Mouse (Mus musculus) cerebellum, adult 8-10 months (tissue): ENCODE results near the gene Cntnap2.

Experiments
- DNase-seq: peaks from one replicate; pipeline ENCODE4 v3.0.0; 2022

Gene Cntnap2

GRCm38 (mm10) chr6:45059091-45059490 is at the start of gene Cntnap2:
Gene Cntnap2, plus strand, starts transcription at chr6:45059357.
- DNase-seq, result peak; percentile 57

DNA sequence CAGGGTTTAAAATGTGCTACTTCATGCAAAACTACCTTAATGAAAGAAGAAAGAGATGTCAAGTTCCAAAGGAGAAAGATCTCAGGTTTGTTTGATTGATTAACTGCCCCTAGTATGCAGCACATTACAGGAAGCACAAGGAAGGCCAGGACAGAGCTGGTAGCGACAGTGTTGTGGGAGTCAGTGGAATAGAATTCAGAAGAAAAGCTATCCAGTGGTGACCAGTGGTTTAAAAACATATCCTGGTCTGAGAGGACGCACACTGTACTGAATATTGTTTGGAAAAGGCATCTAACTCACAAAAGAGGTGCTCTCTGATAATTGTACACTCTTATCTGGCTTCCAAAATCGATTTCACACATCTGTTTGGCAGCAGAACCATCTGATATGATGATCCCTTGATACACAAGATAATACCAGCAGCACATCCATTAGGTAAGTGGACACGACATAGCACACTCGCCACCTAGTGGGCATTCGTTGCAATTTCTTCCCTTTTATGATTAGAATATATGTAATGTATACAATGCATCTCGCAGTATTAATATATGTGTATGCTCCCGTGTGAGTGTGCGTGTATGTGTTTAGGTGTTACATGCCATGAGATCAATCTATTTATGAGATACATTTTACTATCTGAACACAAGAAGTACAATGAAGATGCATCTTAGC is 33.0 kb upstream of the Cntnap2 start:
- peak; percentile 55 for DNase-seq

- DNase-seq, result no peak
Measured at GRCm38 (mm10) chr6:45039454-45039853, 19.7 kb upstream of the Cntnap2 start.

- DNase-seq, result peak; percentile 76
Measured at GRCm38 (mm10) chr6:45059556-45060471, 657 bp downstream of the Cntnap2 start.

GRCm38 (mm10) chr6:45062214-45062997 is 3.2 kb downstream of the Cntnap2 start:
- no peak for DNase-seq

DNA sequence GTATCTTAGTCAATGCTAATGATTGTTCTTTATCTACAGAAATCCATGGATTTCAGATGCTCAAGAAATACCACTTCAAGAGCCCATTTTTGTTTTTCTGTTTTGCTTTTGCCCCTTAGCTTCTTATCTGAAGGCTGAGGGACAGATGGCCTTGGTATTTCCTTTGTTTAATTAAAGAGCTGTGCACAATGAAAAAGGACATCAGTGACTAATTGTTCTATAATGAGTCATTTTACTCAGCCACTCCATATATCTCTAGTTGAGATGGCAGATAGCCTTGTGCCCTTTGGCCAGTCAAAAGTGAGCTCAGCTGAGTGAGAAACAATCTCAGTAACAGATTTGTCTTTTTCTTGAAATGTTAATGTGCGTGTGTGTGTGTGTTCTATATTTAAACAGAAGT is 29.1 kb downstream of the Cntnap2 start:
- DNase-seq, result no peak

DNA sequence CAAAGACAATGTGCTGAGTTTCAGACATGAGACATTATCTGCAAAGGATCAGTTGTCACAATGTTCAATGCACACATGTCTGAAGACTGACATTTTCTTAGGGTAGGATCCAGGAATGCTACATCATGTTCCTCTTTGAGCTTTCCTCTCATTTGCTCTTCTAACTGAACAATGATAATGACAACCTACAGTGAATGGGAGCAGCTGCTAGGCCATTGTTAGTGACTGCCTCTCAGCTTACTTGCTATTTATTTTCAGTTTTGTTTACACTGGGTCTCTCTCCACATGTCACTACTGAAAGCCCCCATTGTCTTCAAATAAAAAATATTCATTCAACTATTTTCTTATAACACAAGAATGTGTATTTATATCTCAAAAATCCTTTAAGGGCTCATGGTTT is 54.5 kb downstream of the Cntnap2 start:
- DNase-seq, result no peak

GRCm38 (mm10) chr6:45144882-45145281 is 85.7 kb downstream of the Cntnap2 start:
- no peak for DNase-seq

DNA sequence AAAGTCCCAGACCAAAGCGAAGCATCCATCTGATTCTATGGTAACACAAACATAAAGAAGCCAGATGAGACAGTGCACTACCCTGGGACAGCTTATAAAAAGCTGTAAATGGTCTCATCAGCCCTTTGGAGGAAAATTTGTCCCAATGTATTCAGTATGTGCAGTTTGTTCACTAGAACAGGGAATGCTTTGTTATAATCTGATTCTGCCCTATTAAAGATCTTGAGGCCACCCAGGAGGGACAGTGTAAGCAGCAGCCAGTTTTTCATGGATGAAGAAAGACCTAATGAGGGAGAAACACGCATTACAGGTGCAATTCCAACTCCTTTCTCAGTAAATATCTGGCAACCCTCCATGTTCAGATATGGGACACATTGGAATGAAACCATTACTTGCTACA is 145.9 kb downstream of the Cntnap2 start:
- DNase-seq, result no peak

GRCm38 (mm10) chr6:45214330-45214729 is 155.2 kb downstream of the Cntnap2 start:
- no peak for DNase-seq

GRCm38 (mm10) chr6:45229002-45229401 is 169.8 kb downstream of the Cntnap2 start:
- no peak for DNase-seq

DNA sequence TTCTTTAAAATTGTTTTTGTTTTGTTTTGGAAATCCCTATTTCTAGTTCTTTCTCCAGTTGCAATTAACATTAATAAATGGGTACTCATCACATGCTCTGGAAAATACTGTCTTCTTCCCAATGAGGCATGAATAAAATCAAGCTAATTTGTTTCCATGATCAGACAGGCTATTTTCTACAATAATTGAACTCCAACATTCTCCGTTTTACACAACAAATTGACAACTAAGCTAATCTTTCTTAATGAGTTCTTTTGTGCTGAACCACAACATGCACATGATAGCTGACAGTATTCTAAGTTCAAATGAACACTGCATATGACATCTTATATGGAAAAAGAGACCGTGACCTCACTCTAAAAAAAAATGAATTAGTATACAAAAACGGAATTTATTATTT is 173.4 kb downstream of the Cntnap2 start:
- no peak for DNase-seq

DNA sequence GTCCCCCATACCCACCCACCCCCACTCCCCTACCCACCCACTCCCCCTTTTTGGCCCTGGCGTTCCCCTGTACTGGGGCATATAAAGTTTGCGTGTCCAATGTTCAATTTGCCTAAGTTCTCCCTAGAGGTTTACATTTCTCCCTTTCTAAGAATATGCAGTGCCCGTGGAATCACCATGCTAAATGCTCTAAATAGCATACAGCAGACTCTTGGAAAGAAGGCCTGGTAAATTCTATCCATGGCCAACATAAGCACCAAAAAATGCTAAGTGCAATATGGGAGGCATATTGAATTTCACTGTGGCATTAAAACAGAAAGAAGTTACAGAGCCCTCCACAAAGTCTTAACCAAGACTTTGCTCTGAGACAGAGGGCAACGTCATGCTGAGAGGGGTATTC is 177.4 kb downstream of the Cntnap2 start:
- no peak for DNase-seq

DNA sequence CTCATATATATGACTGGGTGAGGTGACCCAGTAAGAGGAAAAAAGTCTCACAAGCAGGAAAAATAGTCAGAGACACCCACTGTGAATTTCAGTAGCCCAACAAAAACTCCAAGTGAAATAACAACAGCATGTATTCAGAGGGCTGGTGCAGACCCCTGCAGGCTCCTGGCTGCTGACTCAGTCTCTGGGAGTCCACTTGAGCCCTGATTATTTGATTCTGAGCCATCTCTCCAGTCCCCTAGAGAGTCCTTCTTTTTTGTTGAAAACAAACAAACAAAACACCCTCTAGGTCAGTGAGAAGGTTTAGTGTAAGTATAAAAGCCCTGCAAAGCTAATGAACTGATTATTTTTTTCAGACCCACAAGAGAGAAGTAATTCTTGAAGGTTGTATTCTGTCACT is 179.0 kb downstream of the Cntnap2 start:
- no peak for DNase-seq

DNA sequence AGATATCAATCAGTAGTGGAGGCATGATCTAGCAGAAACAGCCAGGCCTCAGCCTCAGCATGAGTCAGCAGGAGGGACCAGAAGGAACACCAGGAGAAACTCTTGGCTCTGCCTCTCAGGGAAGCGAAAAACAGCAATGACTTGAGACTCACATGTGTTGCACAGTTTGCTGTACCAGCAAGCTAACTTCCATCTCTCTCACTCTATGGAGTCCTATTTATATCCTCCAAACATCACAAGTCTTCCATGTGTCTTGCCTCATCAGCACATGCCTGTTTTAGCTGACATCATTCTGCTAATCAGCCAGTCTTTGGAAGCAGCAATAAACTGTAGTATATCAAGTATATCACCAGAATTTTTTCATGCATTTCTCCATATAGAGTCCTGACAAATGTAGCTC is 182.1 kb downstream of the Cntnap2 start:
- DNase-seq, result no peak

DNA sequence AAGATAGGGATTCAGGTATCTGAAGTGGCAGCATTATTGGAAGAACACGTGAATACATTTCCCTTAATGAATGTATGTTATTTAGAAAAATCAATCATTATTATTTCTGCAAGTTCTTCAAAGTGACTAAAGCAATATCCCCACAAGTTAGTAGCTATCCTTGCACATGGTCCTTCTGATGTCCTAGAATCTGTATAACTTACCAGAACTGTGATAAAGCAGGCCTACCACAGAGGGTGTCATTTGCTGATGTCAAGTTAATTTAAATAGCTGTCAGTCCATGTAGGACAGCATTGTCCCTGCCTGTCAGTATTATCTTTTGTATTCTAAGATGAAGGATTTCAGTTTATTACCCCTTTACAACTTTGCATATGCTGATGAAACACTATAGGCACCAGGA is 185.5 kb downstream of the Cntnap2 start:
- no peak for DNase-seq

DNA sequence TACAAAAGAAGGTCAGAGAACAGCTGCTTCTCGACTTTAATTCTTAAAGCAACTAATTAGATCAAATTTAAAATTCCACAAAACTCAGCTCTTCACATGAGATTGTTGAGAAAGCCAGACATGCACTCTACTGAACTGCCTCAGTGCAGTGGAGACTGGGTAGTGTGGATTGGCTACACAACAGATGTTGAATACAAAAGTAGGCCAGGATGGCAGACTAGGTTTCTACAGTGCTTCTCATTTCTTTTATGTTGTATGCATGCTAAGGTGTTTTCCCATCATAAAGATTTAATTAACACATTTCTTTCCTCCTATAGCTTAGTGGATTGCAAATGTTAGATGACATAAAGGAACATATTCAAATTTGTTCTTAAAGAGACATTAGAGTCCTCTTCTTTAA is 198.9 kb downstream of the Cntnap2 start:
- no peak for DNase-seq

DNA sequence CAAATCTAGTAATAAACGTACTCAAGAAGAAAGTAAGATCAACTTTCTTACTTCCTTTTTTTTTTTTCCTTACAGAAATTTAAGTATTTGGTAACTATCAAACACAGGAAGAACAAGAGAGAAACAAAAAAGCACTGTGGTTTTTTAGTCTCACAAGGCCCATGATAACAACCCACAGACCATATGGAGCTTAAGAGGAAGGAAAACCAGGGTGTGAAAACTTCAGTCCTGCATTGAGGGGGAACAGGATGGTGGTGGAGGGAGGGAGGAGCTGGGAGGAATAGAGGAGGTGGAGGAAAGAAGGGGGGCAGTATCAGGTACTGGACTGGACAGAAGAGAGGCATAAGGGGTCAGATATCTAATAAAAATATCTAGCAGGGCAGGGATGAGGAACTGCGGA is 212.4 kb downstream of the Cntnap2 start:
- no peak for DNase-seq

DNA sequence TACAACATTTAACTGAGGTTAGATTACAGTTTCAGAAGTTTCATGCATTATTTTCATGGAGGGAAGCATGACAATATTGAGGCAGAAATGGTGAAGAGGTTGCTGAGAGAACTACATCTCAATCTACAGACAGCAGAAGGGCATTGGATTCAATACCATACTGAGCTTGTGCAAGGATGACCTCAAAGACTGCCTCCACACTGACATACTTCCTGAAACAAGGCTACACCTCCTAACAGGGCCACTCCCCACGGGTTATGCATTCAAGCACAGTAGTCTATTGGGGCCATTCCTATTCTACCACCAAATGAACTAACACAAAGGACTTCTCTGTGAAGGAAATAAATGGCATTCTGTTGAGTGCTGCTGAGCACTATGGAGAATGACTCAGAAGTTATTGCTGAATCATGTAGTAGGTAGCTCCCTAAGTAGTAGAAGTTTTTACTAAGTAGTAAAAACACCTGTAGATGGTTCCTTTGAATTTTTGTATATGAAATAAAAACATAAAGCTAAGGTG is 214.2 kb downstream of the Cntnap2 start:
- DNase-seq, result no peak

DNA sequence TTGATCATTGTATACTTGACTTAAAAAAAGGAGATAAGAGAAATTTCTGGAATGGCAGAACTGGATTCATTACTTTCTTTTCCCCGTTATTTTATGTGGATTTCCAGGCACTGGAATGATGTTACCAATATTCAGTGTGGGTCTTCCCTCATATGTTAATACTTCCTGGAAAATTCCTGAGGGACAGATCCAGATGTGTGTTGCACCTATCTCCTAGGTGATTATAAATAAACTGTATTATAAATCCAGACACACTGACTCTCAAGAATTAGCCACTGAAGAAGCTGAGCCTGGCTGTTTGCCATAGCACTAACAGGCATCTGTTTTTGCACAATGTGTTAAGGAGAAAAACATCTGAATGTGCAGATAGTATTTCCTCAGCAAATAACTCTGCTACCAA is 231.0 kb downstream of the Cntnap2 start:
- no peak for DNase-seq

- DNase-seq, result no peak
Measured at GRCm38 (mm10) chr6:45317455-45317854, 258.3 kb downstream of the Cntnap2 start.

DNA sequence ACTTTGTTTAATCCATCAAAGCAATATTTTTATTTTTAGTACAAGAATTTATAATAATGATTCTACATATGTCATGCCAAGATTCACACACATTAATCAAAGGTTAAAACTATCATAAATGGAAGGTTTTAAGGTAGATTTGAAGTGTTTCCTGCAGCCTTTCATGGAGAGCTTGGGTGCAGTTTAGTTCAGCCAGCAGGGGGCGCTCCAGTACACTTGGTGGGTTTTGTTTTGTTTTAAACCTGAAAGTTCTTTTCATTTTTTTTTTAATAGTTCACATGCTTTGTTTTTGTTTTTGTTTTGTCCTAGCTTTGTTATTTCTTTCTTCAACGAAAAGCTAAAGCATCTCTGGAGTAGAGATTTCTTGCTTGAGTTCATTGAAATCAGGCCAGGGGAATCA is 264.3 kb downstream of the Cntnap2 start:
- DNase-seq, result peak; percentile 33

GRCm38 (mm10) chr6:45327952-45328485 is 268.9 kb downstream of the Cntnap2 start:
- DNase-seq, result no peak
